Mouse (Mus musculus): ENCODE results near the gene Iffo2. TPM values are rescaled to one million over a fixed set of nuclear protein-coding genes. Genes with fewer than 3 reads are reported as not detected.

Gene Iffo2
- polyA plus RNA-seq, 1 experiment from 2014 or later = 5.9 TPM

DNA sequence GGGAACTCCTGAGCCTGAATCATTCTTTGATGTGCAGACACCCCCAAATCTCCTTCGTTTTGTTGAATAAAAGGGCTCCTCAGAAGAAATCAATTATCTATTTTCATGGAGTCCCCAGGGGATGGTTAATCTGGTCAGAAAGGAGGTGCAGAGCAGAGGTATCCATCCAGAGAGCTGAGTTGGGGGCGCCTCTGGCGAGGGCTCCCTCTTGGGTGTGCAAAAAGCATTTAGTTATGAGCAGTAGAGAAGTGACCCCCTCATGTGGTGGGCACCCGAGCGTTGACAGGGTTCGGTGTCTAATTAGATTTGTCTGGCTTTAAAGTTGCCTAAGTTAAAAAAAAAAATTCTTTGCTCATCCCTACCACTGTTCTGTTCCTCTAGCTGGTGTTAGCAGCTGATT is 80.6 kb downstream of the Iffo2 start:
- Histone ChIP-seq H3K27ac (peak overlapping the region; percentile 59; the same call in 1 of the 2 replicates), H3K36me3 (peaks cover 67% of the 10 kb centered on the region), H3K9ac (replicated peaks) (0 out of 2 replicates have a peak overlapping the region, but pooled peaks have one; percentile 24), H3K4me1 (replicated peaks) (peaks cover 10% of the 10 kb centered on the region), H3K27me3 (no peaks in the 10 kb centered on the region), H3K4me2 (no peak overlapping the region), H3K4me3 (replicated peaks) (no peak overlapping the region), H3K9me3 (peaks cover 5% of the 10 kb centered on the region)
- 72% methylated on average over 6 of the region's 6 CpGs for WGBS
- ATAC-seq (ENCODE audit: insufficient number of reproducible peaks, insufficient read depth, low FRiP score, low TSS enrichment, low read depth) = no peak

GRCm38 (mm10) chr4:139611542-139611953 is 81.2 kb downstream of the Iffo2 start:
- Histone ChIP-seq H3K9ac (replicated peaks) (peak overlapping the region; percentile 24; the same call in 1 of the 2 replicates), H3K4me3 (replicated peaks) (peak overlapping the region; percentile 18; the same call in 1 of the 2 replicates), H3K4me2 (peak overlapping the region; percentile 52), H3K36me3 (peaks cover 66% of the 10 kb centered on the region), H3K9me3 (peaks cover 5% of the 10 kb centered on the region), H3K27me3 (no peaks in the 10 kb centered on the region), H3K4me1 (replicated peaks) (peaks cover 13% of the 10 kb centered on the region), H3K27ac (peak overlapping the region; percentile 59; the same call in 1 of the 2 replicates)
- WGBS = 5% methylated on average over 10 of the region's 10 CpGs
- no peak for ATAC-seq (ENCODE audit: insufficient number of reproducible peaks, insufficient read depth, low FRiP score, low TSS enrichment, low read depth)

DNA sequence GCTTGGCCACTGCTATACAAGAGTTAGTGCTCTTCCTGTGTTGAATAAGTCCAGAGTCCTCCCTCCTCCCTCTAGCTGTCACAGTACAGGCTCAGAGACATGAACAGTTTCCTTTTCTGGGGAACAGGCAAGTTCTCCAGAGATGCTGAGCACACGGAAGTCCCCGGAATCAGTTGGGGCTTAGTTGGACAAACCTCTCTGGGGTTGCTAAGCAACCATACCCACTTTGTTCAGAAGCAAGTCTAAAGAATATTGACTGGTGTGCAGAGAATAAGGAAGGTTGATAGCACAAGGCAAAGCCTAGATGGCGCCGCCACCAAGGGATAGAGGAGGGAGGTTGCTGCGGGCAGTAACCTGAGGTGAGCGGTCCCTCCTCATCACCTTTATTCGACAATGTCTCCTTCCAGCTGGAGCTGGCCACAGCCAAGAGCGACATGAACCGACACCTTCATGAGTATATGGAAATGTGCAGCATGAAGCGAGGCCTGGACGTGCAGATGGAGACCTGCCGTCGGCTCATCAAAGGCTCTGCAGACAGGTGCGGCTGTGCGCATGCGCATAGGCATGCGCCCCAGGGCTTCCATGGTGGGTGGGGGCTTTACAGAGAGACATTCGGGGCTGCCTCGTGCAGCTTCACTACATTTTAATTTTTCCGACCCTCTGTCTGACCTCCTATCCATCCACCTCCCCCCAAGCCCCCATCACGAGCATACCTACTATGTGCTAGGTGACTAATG is 84.3 kb downstream of the Iffo2 start:
- Histone ChIP-seq H3K9me3 (peaks cover 5% of the 10 kb centered on the region), H3K9ac (replicated peaks) (no peak overlapping the region), H3K4me3 (replicated peaks) (no peak overlapping the region), H3K36me3 (peaks cover 51% of the 10 kb centered on the region), H3K4me1 (replicated peaks) (peaks cover 18% of the 10 kb centered on the region), H3K27ac (no peak overlapping the region), H3K27me3 (no peaks in the 10 kb centered on the region), H3K4me2 (no peak overlapping the region)
- ATAC-seq (ENCODE audit: insufficient number of reproducible peaks, insufficient read depth, low FRiP score, low TSS enrichment, low read depth) = no peak
- 87% methylated on average over 21 of the region's 21 CpGs for WGBS

- peak; percentile 59 for ATAC-seq (ENCODE audit: insufficient number of reproducible peaks, insufficient read depth, low FRiP score, low TSS enrichment, low read depth)
These were observed 86.1 kb downstream of the Iffo2 start for GRCm38 (mm10) chr4:139616276-139617000.

GRCm38 (mm10) chr4:139617001-139617364 is 86.6 kb downstream of the Iffo2 start:
- Histone ChIP-seq H3K4me3 (replicated peaks) (peak overlapping the region; percentile 39; the same call in 1 of the 2 replicates), H3K9ac (replicated peaks) (no peak overlapping the region), H3K9me3 (peaks cover 5% of the 10 kb centered on the region), H3K36me3 (peaks cover 49% of the 10 kb centered on the region), H3K4me1 (replicated peaks) (peaks cover 10% of the 10 kb centered on the region; the same call in 1 of the 2 replicates), H3K27me3 (no peaks in the 10 kb centered on the region), H3K4me2 (peak overlapping the region; percentile 60), H3K27ac (no peak overlapping the region)
- 61% methylated on average over 3 of the region's 3 CpGs for WGBS
- ATAC-seq (ENCODE audit: insufficient number of reproducible peaks, insufficient read depth, low FRiP score, low TSS enrichment, low read depth) = no peak

More at GRCm38 (mm10) chr4:139616276-139617000, 86.1 kb downstream of the Iffo2 start:
- Histone ChIP-seq H3K4me3 (replicated peaks) (peak overlapping the region; percentile 39), H3K27ac (0 out of 2 replicates have a peak overlapping the region, but pooled peaks have one; percentile 25), H3K9ac (replicated peaks) (peak overlapping the region; percentile 18; the same call in 1 of the 2 replicates), H3K9me3 (peaks cover 5% of the 10 kb centered on the region), H3K4me2 (peak overlapping the region; percentile 60), H3K27me3 (no peaks in the 10 kb centered on the region), H3K36me3 (peaks cover 49% of the 10 kb centered on the region), H3K4me1 (replicated peaks) (peaks cover 12% of the 10 kb centered on the region)
- WGBS = 11% methylated on average over 24 of the region's 24 CpGs

DNA sequence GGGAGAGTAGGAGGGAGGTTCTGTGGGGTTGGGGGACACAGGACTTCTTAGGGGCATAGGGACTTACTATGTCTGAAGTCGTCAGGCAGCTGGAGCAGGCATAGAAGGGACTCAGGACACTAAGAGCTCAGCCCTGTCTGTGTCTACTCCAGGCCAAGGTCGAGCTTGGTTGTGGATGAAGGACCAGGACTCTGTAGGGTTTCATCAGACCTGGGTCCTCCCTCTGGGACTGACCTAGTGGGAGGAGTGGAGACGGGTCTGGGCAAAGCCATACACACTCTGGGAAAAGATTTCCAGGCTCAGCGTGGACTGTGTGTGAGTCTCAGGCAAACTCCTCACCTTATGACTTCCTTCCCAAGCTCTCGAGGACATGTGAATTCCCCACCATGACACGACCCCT is 89.4 kb downstream of the Iffo2 start:
- 73% methylated on average over 6 of the region's 6 CpGs for WGBS
- H3K4me2 ChIP-seq = no peak overlapping the region
- no peak overlapping the region for H3K4me3 ChIP-seq (replicated peaks)
- no peaks in the 10 kb centered on the region for H3K9me3 ChIP-seq
- no peak overlapping the region for H3K27ac ChIP-seq
- H3K9ac ChIP-seq (replicated peaks) = no peak overlapping the region
- peaks cover 26% of the 10 kb centered on the region for H3K36me3 ChIP-seq
- H3K4me1 ChIP-seq (replicated peaks) = peaks cover 27% of the 10 kb centered on the region
- H3K27me3 ChIP-seq = no peaks in the 10 kb centered on the region
- no peak for ATAC-seq (ENCODE audit: insufficient number of reproducible peaks, insufficient read depth, low FRiP score, low TSS enrichment, low read depth)

GRCm38 (mm10) chr4:139622373-139623282 is 92.3 kb downstream of the Iffo2 start, which contains the start of gene Aldh4a1:
Gene Aldh4a1, plus strand, starts transcription at chr4:139622866.
- WGBS = under 1% methylated on average over 33 of the region's 38 CpGs
- ATAC-seq (ENCODE audit: insufficient number of reproducible peaks, insufficient read depth, low FRiP score, low TSS enrichment, low read depth) = peak; percentile 100
- Histone ChIP-seq H3K9me3 (no peaks in the 10 kb centered on the region), H3K9ac (replicated peaks) (peak within 1 kb of the TSS; percentile 67), H3K4me3 (replicated peaks) (peak within 1 kb of the TSS; percentile 70), H3K36me3 (0 out of 2 replicates have a peak, but pooled peaks cover 3% of the 10 kb centered on the region), H3K27ac (peak within 1 kb of the TSS; percentile 73), H3K4me2 (peak within 1 kb of the TSS; percentile 87), H3K27me3 (no peaks in the 10 kb centered on the region), H3K4me1 (replicated peaks) (peaks cover 17% of the 10 kb centered on the region)

GRCm38 (mm10) chr4:139623434-139624115 is 93.2 kb downstream of the Iffo2 start:
- Histone ChIP-seq H3K27ac (no peak overlapping the region; the same call in 1 of the 2 replicates), H3K9me3 (no peaks in the 10 kb centered on the region), H3K4me2 (peak overlapping the region; percentile 87), H3K36me3 (no peaks in the 10 kb centered on the region), H3K4me1 (replicated peaks) (peaks cover 17% of the 10 kb centered on the region), H3K4me3 (replicated peaks) (peak overlapping the region; percentile 70), H3K27me3 (no peaks in the 10 kb centered on the region), H3K9ac (replicated peaks) (peak overlapping the region; percentile 67)
- WGBS = 21% methylated on average over 21 of the region's 21 CpGs
- no peak for ATAC-seq (ENCODE audit: insufficient number of reproducible peaks, insufficient read depth, low FRiP score, low TSS enrichment, low read depth)

- H3K36me3 ChIP-seq = no peaks in the 10 kb centered on the region
- H3K4me1 ChIP-seq (replicated peaks) = peaks cover 17% of the 10 kb centered on the region
- peak overlapping the region; percentile 87 for H3K4me2 ChIP-seq
- no peaks in the 10 kb centered on the region for H3K9me3 ChIP-seq
- 77% methylated on average over 5 of the region's 5 CpGs for WGBS
- no peaks in the 10 kb centered on the region for H3K27me3 ChIP-seq
- ATAC-seq (ENCODE audit: insufficient number of reproducible peaks, insufficient read depth, low FRiP score, low TSS enrichment, low read depth) = no peak
- H3K27ac ChIP-seq = no peak overlapping the region
- H3K9ac ChIP-seq (replicated peaks) = no peak overlapping the region
- peak overlapping the region; percentile 70 for H3K4me3 ChIP-seq (replicated peaks)
These were observed 93.8 kb downstream of the Iffo2 start for GRCm38 (mm10) chr4:139624116-139624489.

DNA sequence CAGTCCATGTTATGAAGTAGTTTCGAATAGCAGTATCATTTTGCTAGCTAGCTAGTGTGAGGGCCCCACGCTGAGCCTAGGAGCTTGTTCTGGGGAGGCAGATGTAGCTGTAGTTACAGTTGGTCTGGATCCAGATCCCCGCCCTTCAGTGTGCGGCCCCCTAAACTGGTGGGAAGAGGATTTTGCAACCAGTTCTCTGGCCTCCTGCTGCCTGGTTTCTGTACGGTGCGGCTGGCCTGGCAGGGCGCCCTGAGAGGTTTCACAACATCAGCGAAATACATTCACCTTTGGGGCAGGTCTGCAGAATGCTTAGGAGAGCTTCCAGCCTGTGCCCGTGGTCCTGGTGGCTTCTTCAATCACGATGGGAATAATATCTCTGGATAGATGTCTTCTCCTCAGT is 94.4 kb downstream of the Iffo2 start:
- WGBS = 80% methylated on average over 10 of the region's 10 CpGs
- Histone ChIP-seq H3K9me3 (no peaks in the 10 kb centered on the region), H3K27me3 (no peaks in the 10 kb centered on the region), H3K4me1 (replicated peaks) (peaks cover 17% of the 10 kb centered on the region), H3K36me3 (no peaks in the 10 kb centered on the region), H3K27ac (no peak overlapping the region), H3K9ac (replicated peaks) (no peak overlapping the region), H3K4me2 (no peak overlapping the region), H3K4me3 (replicated peaks) (no peak overlapping the region)
- ATAC-seq (ENCODE audit: insufficient number of reproducible peaks, insufficient read depth, low FRiP score, low TSS enrichment, low read depth) = no peak

Measured in limb, embryonic 12.5 days (tissue).